Mouse (Mus musculus): ENCODE measurements at regions not wholly inside any gene's neighbourhood (a gene's known extent, or its start where the extent isn't known, plus 50 kb on each side); places are given as distances from the start of the nearest gene placed in this dataset.

DNA sequence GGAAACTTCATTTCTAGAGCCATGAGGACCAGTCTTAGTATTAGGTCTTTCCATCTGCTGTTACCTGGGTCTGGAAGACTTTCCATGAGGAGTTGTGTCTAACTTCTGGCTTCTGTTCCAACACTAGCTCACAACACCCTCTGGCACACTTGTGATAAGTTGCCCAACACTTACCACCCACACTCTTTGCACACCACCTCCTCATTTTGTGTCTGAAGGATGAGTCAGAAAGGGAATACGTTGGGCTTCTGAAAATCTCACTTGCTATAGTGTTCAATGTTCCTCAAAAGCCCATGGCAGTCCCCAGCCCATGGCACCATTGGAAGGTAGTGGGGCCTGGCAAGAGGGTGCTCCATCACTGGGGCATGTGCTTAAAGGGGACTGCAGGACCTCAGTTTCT is 161.5 kb downstream of the Cartpt start:
- TF ChIP-seq CTCF (IDR thresholded peaks at IDR 0.05; ENCODE audit: extremely low read depth, insufficient read depth, insufficient read length, insufficient replicate concordance) (no peak), POLR2A (IDR thresholded peaks at IDR 0.05; ENCODE audit: low read depth, low read length) (no peak)
